ENCODE assay signal across 8 mouse cellular contexts in genomic region chr2:35677855-35678254, GRCm38 (mm10).
DNase-seq lines count a peak whose midpoint lies in the region; ATAC-seq lines count a peak whose summit lies in the region.

No protein-coding gene starts in this region.

- H3K4me3 ChIP-seq in embryonic facial prominence, embryonic 13.5 days: no peak overlapping the region
- no peak overlapping the region for H3K4me3 ChIP-seq in hindbrain, embryonic 16.5 days (ENCODE audit: low read length)

- no peak for ATAC-seq in embryonic facial prominence, embryonic 13.5 days (ENCODE audit: insufficient number of reproducible peaks, insufficient read depth, low FRiP score, low TSS enrichment, low read depth)
- peak; percentile 75 for ATAC-seq in hindbrain, embryonic 16.5 days
- no peak for ATAC-seq in erythroid progenitor cell, adult 5-6 weeks (replicated peaks; ENCODE audit: low FRiP score, poor library complexity, severe bottlenecking)

- peak overlapping the region; percentile 90 for H3K27ac ChIP-seq in embryonic facial prominence, embryonic 13.5 days
- H3K27ac ChIP-seq in hindbrain, embryonic 16.5 days (ENCODE audit: low read depth, low read length): peak overlapping the region; percentile 77; the same call in 1 of the 2 replicates

- DNase-seq in heart, adult 11 months: peak; percentile 94
- no peak for DNase-seq in heart, adult 8-10 months (ENCODE audit: low spot score)
- DNase-seq in brain, adult 2 months (ENCODE audit: low read depth, low spot score): peak; percentile 86
- peak; percentile 42 for DNase-seq in neural tube, embryonic 10.5 days (ENCODE audit: extremely low spot score, low spot score)
- DNase-seq in urinary bladder, postnatal 36 days (ENCODE audit: low spot score in 2 of 2): no peak

- no peaks in the 10 kb centered on the region for H3K27me3 ChIP-seq in embryonic facial prominence, embryonic 13.5 days
- H3K27me3 ChIP-seq in hindbrain, embryonic 16.5 days (replicated peaks; ENCODE audit: control insufficient read depth, insufficient read depth, low read length): no peaks in the 10 kb centered on the region

- 0 out of 2 replicates have a peak, but pooled peaks cover 8% of the 10 kb centered on the region for H3K36me3 ChIP-seq in embryonic facial prominence, embryonic 13.5 days
- no peaks in the 10 kb centered on the region for H3K36me3 ChIP-seq in hindbrain, embryonic 16.5 days (ENCODE audit: control insufficient read depth, insufficient read depth, low read length)

- 20% methylated on average over 8 of the region's 8 CpGs for WGBS in embryonic facial prominence, embryonic 13.5 days
- whole genome bisulfite sequencing in hindbrain, embryonic 16.5 days: 10% methylated on average over 8 of the region's 8 CpGs

- H3K4me1 ChIP-seq in embryonic facial prominence, embryonic 13.5 days: peaks cover 99% of the 10 kb centered on the region
- peaks cover 62% of the 10 kb centered on the region for H3K4me1 ChIP-seq in hindbrain, embryonic 16.5 days (ENCODE audit: control insufficient read depth, insufficient read depth, low read depth, low read length)

- H3K9me3 ChIP-seq in embryonic facial prominence, embryonic 13.5 days: no peaks in the 10 kb centered on the region
- H3K9me3 ChIP-seq in hindbrain, embryonic 16.5 days (ENCODE audit: control insufficient read depth, low read length): no peaks in the 10 kb centered on the region

- peak overlapping the region; percentile 37 for H3K4me2 ChIP-seq in embryonic facial prominence, embryonic 13.5 days
- H3K4me2 ChIP-seq in hindbrain, embryonic 16.5 days (ENCODE audit: low read length): no peak overlapping the region

- peak overlapping the region; percentile 51 for H3K9ac ChIP-seq in embryonic facial prominence, embryonic 13.5 days
- H3K9ac ChIP-seq in hindbrain, embryonic 16.5 days (ENCODE audit: low read depth, low read length): peak overlapping the region; percentile 1; the same call in 1 of the 2 replicates

Comparison
In these comparisons a context has a peak if more than half of its experiments do, and no peak if none do; other contexts are left out.
1. DNase-seq: peak in heart, adult 11 months (single experiment), brain, adult 2 months (single experiment) and neural tube, embryonic 10.5 days (single experiment); none in heart, adult 8-10 months (single experiment) and urinary bladder, postnatal 36 days (0 of 2).